Mouse (Mus musculus): ENCODE data around the gene Alg1.

- TF ChIP-seq CTCF (IDR thresholded peaks at IDR 0.05; ENCODE audit: low read depth) (no peak), EP300 (IDR thresholded peaks at IDR 0.05; ENCODE audit: low read depth) (no peak)
Measured at GRCm38 (mm10) chr16:5206051-5206450, 27.4 kb upstream of the Alg1 start.
